Mouse (Mus musculus) liver, embryonic 11.5 days (tissue): ENCODE results near the gene B3gntl1. TPM values are rescaled to one million over a fixed set of nuclear protein-coding genes. Genes with fewer than 3 reads are reported as not detected.

Experiments
- ATAC-seq: fragments of 200-750 bp; cut with Nextera tagmentation; replicated peaks from 2 replicates; pipeline ENCODE4 v1.8.0; 2017; ENCODE audit warnings: moderate number of reproducible peaks, mild to moderate bottlenecking, moderate TSS enrichment, moderate library complexity; ENCODE audit not compliant: low FRiP score
- DNase-seq: peaks from one replicate; pipeline ENCODE4 v3.0.0-alpha.2; 2017; ENCODE audit warnings: low spot score
- H3K27ac ChIP-seq: fragments of 300-500 bp; sonication (generic); 2 replicates; pipeline ENCODE4 v1.5.1; 2014; ENCODE audit warnings: mild to moderate bottlenecking, low read depth, low read length, control low read depth
- H3K27me3 ChIP-seq: fragments of 300-500 bp; sonication (generic); replicated peaks from 2 replicates; pipeline ENCODE4 v1.6.1; 2014; ENCODE audit warnings: low read length, mixed read lengths; ENCODE audit not compliant: control insufficient read depth, insufficient read depth
- H3K36me3 ChIP-seq: fragments of 300-500 bp; sonication (generic); 2 replicates; pipeline ENCODE4 v1.6.1; 2014; ENCODE audit warnings: mild to moderate bottlenecking, low read length, moderate library complexity, mixed read lengths; ENCODE audit not compliant: control insufficient read depth, insufficient read depth
- H3K4me1 ChIP-seq: fragments of 300-500 bp; sonication (generic); replicated peaks from 2 replicates; pipeline ENCODE4 v1.6.1; 2014; ENCODE audit warnings: low read length, mixed read lengths; ENCODE audit not compliant: control insufficient read depth, insufficient read depth
- H3K4me2 ChIP-seq: fragments of 300-500 bp; sonication (generic); 2 replicates; pipeline ENCODE4 v1.6.1; 2014; ENCODE audit warnings: mild to moderate bottlenecking, control low read depth, moderate library complexity
- H3K4me3 ChIP-seq: fragments of 300-500 bp; sonication (generic); 2 replicates; pipeline ENCODE4 v1.5.1; 2014; ENCODE audit warnings: low read depth, low read length, control low read depth
- H3K9ac ChIP-seq: fragments of 300-500 bp; sonication (generic); 2 replicates; pipeline ENCODE4 v1.6.1; 2014; ENCODE audit warnings: low read depth, low read length, control low read depth
- H3K9me3 ChIP-seq: fragments of 300-500 bp; sonication (generic); 2 replicates; pipeline ENCODE4 v1.6.1; 2016; ENCODE audit warnings: low read length, inconsistent platforms, mixed read lengths; ENCODE audit not compliant: control insufficient read depth
- WGBS: fragments of 180-500 bp; shearing (Covaris S2); extraction: QIAGEN DNeasy Blood & Tissue Kit; methylation state at CpG from one replicate; pipeline ENCODE4 v1.1.7; 2014; 5-methylcytosine and 5-hydroxymethylcytosine counted together
- polyA plus RNA-seq: library from polyadenylated mRNA; unstranded; fragments of >200 nt; fragmentation: Nextera tagmentation; extraction: Ambion mirVana; gene quantifications from 2 replicates; pipeline ENCODE4 v1.2.1, GENCODE M21; 2014

The B3gntl1 gene
- polyA plus RNA-seq, 1 experiment from 2014 or later = 5.9 TPM

DNA sequence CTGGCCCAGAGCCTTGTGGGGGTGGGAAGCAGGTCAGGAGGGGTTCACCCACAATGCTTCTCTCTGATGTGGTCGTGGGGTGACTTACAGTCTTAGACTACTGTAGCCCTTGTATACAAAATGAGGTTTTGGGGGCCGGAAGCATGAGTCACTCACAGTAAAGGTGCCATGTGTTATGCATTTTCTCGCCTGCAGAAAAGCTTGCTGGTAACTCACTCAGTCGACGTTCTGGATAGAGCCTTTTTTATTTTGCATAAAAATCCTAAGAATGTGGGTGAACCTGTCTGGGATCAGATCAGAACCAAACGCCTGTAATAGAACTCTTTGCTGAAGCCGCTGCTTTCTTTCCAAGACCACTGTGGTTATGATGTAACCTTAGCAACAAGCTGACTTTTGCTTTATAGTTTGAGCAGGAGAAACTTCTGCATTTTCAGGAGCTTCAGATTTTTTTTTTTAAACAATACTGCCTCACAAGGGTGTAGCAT lies 33.6 kb upstream of the B3gntl1 start:
- ATAC-seq = no peak
- no peak overlapping the region for H3K9ac ChIP-seq
- no peaks in the 10 kb centered on the region for H3K9me3 ChIP-seq
- H3K36me3 ChIP-seq = no peaks in the 10 kb centered on the region
- no peak for DNase-seq
- peaks cover 42% of the 10 kb centered on the region for H3K27me3 ChIP-seq
- H3K4me2 ChIP-seq = no peak overlapping the region
- no peak overlapping the region for H3K27ac ChIP-seq
- 31% methylated on average over 7 of the region's 7 CpGs for WGBS
- H3K4me3 ChIP-seq = no peak overlapping the region
- peaks cover 9% of the 10 kb centered on the region; the same call in 1 of the 2 replicates for H3K4me1 ChIP-seq

DNA sequence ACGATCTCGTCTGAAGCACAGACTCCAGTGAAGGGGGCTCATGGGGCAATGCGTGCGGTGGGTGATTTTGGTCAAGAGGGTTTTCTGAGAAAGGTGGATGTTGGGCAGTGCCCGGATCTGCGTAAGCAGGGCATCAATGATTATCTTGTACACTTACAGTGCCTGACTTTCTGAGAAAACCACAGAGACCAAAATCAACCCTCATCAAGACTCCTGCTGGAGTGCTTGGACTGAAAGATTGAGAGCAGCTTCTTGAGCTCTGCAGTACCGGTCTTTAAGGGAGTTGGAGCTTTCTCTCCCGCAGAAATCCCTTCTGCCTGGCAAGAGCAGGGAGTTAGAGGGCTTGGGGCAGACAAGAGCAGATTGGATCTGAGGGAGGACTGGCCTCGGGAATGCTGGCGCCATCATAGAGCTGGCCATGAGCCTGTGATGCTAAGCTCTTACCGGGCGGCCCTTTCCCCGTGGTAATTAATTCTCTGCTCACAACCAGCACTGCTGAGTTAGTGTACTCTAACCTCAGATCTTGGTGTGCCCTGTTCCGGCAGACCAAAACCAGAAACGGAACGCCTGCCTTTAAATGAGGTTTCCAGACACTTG lies 30.8 kb upstream of the B3gntl1 start:
- Histone ChIP-seq H3K9me3 (no peaks in the 10 kb centered on the region), H3K9ac (no peak overlapping the region), H3K4me3 (peak overlapping the region; percentile 67), H3K27me3 (peaks cover 43% of the 10 kb centered on the region), H3K36me3 (no peaks in the 10 kb centered on the region), H3K27ac (no peak overlapping the region), H3K4me2 (peak overlapping the region; percentile 97), H3K4me1 (peaks cover 9% of the 10 kb centered on the region; the same call in 1 of the 2 replicates)
- no peak for ATAC-seq
- 18% methylated on average over 16 of the region's 16 CpGs for WGBS
- DNase-seq = no peak

DNA sequence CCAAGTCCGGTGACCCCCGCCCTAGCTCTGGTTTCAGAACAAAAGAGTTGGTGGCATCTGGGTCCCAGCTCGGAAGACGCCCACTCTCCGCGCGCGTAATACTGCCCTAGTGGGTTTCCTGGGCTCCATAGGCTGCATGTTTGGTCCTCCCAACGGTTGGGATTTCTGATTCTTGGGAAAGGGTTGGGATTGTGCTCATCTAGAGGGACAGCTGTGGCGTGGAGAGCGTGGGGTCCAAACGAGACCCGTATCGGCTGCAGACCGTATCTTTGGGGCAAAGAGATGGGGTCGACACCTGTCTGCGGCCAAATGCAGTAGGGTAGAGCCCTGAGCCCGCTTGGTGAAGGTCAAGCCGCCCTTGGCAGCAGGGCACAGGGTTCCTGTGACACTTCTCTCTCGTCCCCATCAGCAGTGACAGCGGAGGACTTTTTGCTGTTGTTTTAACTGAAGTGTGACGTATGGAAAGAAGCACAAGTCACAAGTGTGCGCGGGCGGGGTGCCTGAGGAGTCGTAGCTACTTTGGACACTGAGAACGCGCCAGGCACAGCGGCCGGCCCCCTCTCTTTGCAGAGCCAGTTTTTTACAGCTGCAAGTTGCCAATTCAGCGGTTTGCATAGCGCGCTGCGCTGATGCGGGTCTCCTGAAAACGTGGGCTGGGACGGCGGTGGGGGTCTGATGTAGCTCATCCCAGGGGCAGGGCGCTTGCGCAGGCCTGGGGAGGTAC lies 30.1 kb upstream of the B3gntl1 start:
- H3K4me1 ChIP-seq = peaks cover 9% of the 10 kb centered on the region; the same call in 1 of the 2 replicates
- H3K4me2 ChIP-seq = peak overlapping the region; percentile 97
- peak; percentile 44 for DNase-seq
- no peaks in the 10 kb centered on the region for H3K9me3 ChIP-seq
- H3K9ac ChIP-seq = peak overlapping the region; percentile 63; the same call in 1 of the 2 replicates
- 1% methylated on average over 40 of the region's 40 CpGs for WGBS
- peak overlapping the region; percentile 67 for H3K4me3 ChIP-seq
- no peak for ATAC-seq
- no peak overlapping the region for H3K27ac ChIP-seq
- peaks cover 43% of the 10 kb centered on the region for H3K27me3 ChIP-seq
- H3K36me3 ChIP-seq = no peaks in the 10 kb centered on the region

DNA sequence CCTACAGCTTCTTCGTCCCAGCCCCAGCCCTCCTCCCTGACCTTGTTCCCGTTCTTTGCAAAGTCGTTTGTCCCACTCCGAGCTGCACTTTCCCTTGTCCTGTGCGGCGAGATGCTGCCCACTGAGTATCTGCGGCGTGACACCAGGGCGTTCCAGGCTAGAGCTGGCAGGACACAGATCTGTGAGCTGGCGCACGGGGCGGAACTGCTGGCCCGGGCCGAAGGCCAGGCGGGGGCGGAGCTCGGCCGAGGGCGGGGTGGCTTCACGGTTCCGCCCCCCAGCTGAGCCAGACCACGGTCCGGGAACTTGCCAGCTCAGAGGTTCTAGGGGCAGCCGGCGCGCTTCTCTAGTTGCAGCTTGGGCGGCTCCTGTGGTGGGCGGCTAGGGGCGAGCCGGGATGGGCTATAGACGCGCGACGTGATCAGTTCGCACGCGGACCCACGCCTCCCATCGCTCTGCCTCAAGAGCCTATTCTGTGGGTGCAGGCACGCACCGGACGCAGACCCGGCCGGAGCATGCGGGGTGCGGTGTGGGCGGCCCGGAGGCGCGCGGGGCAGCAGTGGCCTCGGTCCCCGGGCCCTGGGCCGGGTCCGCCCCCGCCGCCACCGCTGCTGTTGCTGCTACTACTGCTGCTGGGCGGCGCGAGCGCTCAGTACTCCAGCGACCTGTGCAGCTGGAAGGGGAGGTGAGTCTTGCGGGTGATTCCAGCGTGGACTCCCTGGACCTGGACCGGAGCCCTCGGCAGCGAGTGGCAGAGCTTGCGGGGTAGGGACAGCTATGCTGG lies 29.4 kb upstream of the B3gntl1 start:
- ATAC-seq = peak; percentile 83
- Histone ChIP-seq H3K4me2 (peak overlapping the region; percentile 97), H3K4me1 (peaks cover 9% of the 10 kb centered on the region; the same call in 1 of the 2 replicates), H3K36me3 (no peaks in the 10 kb centered on the region), H3K27ac (no peak overlapping the region), H3K4me3 (peak overlapping the region; percentile 67), H3K9ac (peak overlapping the region; percentile 63; the same call in 1 of the 2 replicates), H3K27me3 (peaks cover 43% of the 10 kb centered on the region), H3K9me3 (no peaks in the 10 kb centered on the region)
- DNase-seq = peak; percentile 77
- under 1% methylated on average over 66 of the region's 69 CpGs for WGBS

DNA sequence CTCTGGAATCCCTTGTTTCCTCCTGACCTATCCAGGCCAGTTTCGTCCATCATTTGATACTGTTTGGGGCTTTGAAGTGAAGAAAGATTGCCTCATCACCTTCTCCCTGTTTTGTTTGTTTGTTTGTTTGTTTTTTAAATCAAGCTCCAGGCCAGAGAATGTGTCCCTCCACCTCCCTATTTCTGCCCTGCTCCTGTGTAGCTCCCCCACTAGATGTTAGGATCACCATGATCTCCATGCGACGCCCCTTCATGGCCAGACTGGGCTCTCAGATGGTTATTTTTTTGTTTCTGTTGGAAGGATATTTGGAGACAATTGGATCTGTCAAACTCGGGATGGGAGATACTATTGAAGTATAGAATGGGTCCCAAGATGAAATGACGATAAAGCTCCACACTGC lies 28.3 kb upstream of the B3gntl1 start, which contains the start of gene Metrnl:
Gene Metrnl (plus strand): TSS at position 301 of the 400 bp plus-strand sequence.
- Histone ChIP-seq H3K4me3 (peak within 1 kb of the TSS; percentile 67), H3K4me1 (peaks cover 9% of the 10 kb centered on the region; the same call in 1 of the 2 replicates), H3K9me3 (no peaks in the 10 kb centered on the region), H3K9ac (peak within 1 kb of the TSS; percentile 63; the same call in 1 of the 2 replicates), H3K27ac (no peak within 1 kb of the TSS), H3K4me2 (peak within 1 kb of the TSS; percentile 97), H3K27me3 (peaks cover 43% of the 10 kb centered on the region), H3K36me3 (no peaks in the 10 kb centered on the region)
- no peak for DNase-seq
- WGBS = 87% methylated on average over 5 of the region's 5 CpGs
- no peak for ATAC-seq

DNA sequence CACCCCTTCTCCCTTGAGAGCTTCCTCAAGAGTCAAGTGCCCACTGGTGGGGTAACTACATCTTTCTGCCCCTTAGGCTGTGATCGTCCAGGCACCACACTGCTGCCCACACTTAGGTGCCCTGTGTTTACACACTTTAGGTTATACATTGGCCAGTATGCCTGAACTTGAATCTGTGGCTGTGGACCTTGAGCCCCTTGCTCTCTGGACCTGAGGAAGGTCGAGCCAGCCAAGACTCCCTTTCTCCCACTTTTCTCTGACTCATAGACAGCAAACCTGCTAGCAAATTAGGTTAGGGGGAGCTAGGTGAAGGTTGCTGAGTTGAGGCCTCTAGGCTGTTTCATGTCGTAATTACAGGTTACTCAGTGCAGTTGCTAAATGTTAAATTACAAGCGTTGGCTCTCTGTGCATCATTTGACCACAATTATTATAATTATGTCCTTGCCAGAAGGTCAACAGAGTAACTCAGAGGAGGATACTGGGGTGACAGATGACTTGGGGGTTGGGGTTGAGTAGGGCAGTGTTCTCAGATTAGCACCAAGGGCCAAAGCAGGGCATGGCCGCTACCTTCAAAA lies 25.5 kb upstream of the B3gntl1 start:
- peaks cover 9% of the 10 kb centered on the region; the same call in 1 of the 2 replicates for H3K4me1 ChIP-seq
- WGBS = 74% methylated on average over 5 of the region's 5 CpGs

DNA sequence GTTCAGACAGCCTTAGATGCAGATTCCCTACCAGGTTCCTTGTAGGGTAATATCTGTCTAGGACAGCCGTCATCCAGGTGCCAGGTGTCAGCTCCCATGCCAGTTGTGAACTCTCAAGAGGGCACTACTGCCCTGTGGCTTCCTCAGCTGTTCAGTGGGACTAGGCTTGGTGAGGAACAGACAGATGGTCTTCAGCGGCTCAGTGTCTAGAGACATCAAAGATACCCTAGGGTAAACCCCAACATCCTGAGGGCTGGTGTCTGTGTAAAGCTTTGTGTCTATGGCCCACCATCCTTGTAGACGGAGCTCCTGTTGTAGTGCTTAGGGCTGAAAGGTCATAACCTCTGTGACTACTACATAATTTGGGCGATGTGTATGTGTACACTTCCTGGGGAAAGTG lies 24.3 kb upstream of the B3gntl1 start:
- ATAC-seq = no peak
- no peaks in the 10 kb centered on the region for H3K9me3 ChIP-seq
- no peak overlapping the region for H3K4me3 ChIP-seq
- H3K4me2 ChIP-seq = no peak overlapping the region
- H3K27ac ChIP-seq = no peak overlapping the region
- no peaks in the 10 kb centered on the region for H3K36me3 ChIP-seq
- H3K4me1 ChIP-seq = 0 out of 2 replicates have a peak, but pooled peaks cover 5% of the 10 kb centered on the region
- DNase-seq = no peak
- 79% methylated on average over 4 of the region's 4 CpGs for WGBS
- H3K27me3 ChIP-seq = peaks cover 6% of the 10 kb centered on the region
- H3K9ac ChIP-seq = no peak overlapping the region

More for the DNA sequence above, 25.5 kb upstream of the B3gntl1 start:
- H3K9me3 ChIP-seq = no peaks in the 10 kb centered on the region
- ATAC-seq (no peak), DNase-seq (no peak)
- no peak overlapping the region for H3K4me2 ChIP-seq
- no peak overlapping the region for H3K9ac ChIP-seq
- H3K4me3 ChIP-seq = no peak overlapping the region
- no peaks in the 10 kb centered on the region for H3K36me3 ChIP-seq
- H3K27me3 ChIP-seq = peaks cover 18% of the 10 kb centered on the region
- no peak overlapping the region for H3K27ac ChIP-seq
